Mouse (Mus musculus): Measurements from ENCODE around the gene Pcsk1.

The Pcsk1 gene

GRCm38 (mm10) chr13:75089721-75090410 is at the start of gene Pcsk1:
TSS of gene Pcsk1 (plus strand) at chr13:75089826.
- DNase-seq, result no peak

- no peak for DNase-seq
These were observed 30.8 kb upstream of the Pcsk1 start for GRCm38 (mm10) chr13:75058818-75059217.

- no peak for DNase-seq
These were observed 25.7 kb upstream of the Pcsk1 start for GRCm38 (mm10) chr13:75063947-75064346.

GRCm38 (mm10) chr13:75088597-75088996 is 1.0 kb upstream of the Pcsk1 start:
- no peak for DNase-seq

GRCm38 (mm10) chr13:75090411-75090779 is 769 bp downstream of the Pcsk1 start:
- no peak for DNase-seq

- DNase-seq, result no peak
These were observed 1.4 kb downstream of the Pcsk1 start for GRCm38 (mm10) chr13:75091071-75091470.

GRCm38 (mm10) chr13:75095487-75095886 is 5.9 kb downstream of the Pcsk1 start:
- DNase-seq, result no peak

GRCm38 (mm10) chr13:75113114-75113513 is 23.5 kb downstream of the Pcsk1 start:
- no peak for DNase-seq

GRCm38 (mm10) chr13:75114007-75114424 is 24.4 kb downstream of the Pcsk1 start:
- no peak for DNase-seq

- DNase-seq, result no peak
These were observed 25.2 kb downstream of the Pcsk1 start for GRCm38 (mm10) chr13:75114838-75115237.

GRCm38 (mm10) chr13:75135833-75136232 is 46.2 kb downstream of the Pcsk1 start:
- no peak for DNase-seq

GRCm38 (mm10) chr13:75160661-75161060 is 71.0 kb downstream of the Pcsk1 start:
- no peak for DNase-seq

GRCm38 (mm10) chr13:75163408-75163807 is 73.8 kb downstream of the Pcsk1 start:
- no peak for DNase-seq

Data from lung, postnatal 14 days (tissue).